Mouse (Mus musculus): ENCODE data around the gene Txndc2.

DNA sequence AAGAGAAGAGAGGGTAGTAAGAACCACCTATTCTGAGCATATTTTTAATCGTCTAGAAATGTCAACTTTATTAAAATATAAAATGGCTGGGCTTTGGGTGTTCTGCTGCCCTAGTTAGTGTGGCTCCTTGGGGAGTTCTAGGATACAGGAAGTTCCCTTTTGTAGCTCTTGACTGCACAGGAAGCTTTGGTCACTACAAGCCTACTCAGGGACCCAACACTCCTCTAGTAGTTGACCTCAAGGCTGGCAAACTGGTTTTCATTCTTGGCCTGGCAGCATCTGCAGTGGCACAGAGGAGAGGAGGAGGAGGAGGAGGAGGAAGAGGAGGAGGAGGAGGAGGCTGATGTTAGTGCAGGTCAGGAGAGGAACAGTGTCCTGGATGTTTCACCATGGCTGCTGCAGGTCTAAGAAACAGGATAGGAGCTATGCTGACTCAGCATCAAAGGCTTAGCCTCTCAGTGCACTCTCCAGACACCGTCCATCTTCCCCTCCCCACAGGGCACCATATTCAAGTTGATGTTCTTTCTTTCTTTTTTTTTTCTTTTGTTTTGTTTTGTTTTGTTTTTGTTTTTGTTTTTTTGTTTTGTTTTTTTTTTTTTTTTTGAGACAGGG, 38.9 kb upstream of the Txndc2 start:
- TF ChIP-seq CTCF (IDR thresholded peaks at IDR 0.05; ENCODE audit: low read depth, low read length), result no peak
- no peak for TF ChIP-seq POLR2A (IDR thresholded peaks at IDR 0.05; ENCODE audit: insufficient read depth, low read length)

All from ES-Bruce4 (cell line).